Mouse (Mus musculus) gastrocnemius, postnatal 14 days (tissue): Measurements from ENCODE around the gene Sorl1. TPM values are rescaled to one million over a fixed set of nuclear protein-coding genes. Genes with fewer than 3 reads are reported as not detected.

Experiments
- DNase-seq: peaks from one replicate; pipeline ENCODE4 v3.0.0; 2021; ENCODE audit warnings: mixed read lengths
- intact Hi-C: fragments of 180-260 bp; cut with DNase I; formaldehyde crosslinking; loops from one replicate; pipeline ENCODE4 v1.15.1; 2025; ENCODE audit warnings: low total_unique reads
- long read RNA-seq, 2 experiments: library from polyadenylated mRNA; stranded (forward); transcript quantifications; one replicate each; pipeline ENCODE4 v2.0.0; 2021
- total RNA-seq, 2 experiments: library from RNA; stranded (reverse); gene quantifications; 2 replicates each; pipeline ENCODE4 v1.2.3; 2021

Sorl1 gene
- total RNA-seq = 10 to 100 TPM; 31.8 to 33.4 TPM
- long read RNA-seq, experiment 1, full-length matches to known transcripts = 2 of 34 reads
- long read RNA-seq, experiment 1, partial matches to known transcripts = 21 of 34 reads
- long read RNA-seq, experiment 1, other reads (novel, unspliced or antisense) = 11 of 34 reads
- long read RNA-seq, experiment 2, full-length matches to known transcripts = 11 of 34 reads
- long read RNA-seq, experiment 2, partial matches to known transcripts = 18 of 34 reads
- long read RNA-seq, experiment 2, other reads (novel, unspliced or antisense) = 5 of 34 reads

DNA sequence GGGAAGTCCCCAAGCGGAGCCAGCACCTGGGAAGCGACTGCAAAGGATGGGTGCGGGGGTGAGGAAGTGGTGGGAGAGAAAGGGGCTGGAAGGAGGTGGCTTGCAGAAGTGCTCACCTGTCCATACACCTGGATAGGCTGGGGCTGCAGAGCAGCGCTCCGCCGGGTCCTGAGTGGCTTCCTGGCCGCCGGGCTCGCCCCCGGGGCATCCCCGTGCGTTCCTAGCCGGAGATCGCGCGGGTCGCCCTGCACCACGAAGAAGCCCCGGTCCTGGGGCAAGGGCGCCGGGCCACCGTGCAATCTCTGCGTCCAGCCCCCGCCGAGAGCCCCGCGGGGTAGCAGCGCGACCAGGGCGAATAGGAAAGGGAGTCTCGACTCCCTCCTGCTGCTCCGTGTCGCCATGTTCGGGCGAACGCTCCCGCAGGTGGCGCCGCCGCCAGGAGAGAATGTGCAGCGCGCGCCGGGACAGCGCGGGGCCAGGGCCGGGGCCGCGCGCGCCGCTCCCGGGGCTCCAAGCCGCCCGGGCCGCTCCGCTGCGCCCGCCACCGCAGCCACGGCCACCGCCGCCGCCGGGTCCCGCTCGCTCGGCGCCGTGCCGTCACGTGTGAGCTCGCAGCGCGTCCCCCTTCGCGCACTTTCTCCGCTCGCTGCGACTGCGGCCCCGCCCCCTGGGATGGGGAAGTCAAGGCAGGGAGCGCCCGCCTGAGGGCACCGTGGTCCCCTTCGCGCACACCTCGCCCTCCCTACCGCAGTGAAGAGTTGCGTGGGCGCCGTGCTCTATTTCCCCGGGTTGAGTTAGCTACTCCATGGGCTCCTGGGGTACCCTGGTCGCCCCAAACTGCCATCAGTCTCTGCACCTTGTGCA, at the start of gene Sorl1:
TSS of gene Sorl1 (minus strand) at position 585 of the 864 bp plus-strand sequence.
- intact Hi-C loops = loop anchor here (5.0 kb wide), 1 partner anchor 67 kb away; no protein-coding TSS in a partner anchor
- DNase-seq = peak; percentile 82

DNA sequence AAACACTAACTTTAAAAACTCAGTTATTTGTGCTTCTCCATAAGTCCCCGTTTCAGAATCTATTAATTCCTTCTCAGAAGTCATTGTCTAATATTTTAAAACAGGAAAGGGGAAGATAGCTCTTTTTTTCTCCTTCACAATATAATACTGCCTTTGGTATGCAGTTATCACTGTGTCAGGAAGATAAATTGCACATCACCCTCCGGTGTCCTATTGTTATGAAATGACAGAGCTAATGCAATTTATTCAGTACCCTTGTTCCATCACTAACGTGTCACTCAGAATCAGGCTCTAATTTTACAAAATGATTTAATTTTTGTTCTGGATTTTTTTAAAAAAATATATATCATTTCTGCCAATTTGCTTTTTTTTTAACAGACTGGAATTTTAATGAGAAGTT, 49.7 kb upstream of the Sorl1 start:
- intact Hi-C loops = no loop called here
- no peak for DNase-seq

DNA sequence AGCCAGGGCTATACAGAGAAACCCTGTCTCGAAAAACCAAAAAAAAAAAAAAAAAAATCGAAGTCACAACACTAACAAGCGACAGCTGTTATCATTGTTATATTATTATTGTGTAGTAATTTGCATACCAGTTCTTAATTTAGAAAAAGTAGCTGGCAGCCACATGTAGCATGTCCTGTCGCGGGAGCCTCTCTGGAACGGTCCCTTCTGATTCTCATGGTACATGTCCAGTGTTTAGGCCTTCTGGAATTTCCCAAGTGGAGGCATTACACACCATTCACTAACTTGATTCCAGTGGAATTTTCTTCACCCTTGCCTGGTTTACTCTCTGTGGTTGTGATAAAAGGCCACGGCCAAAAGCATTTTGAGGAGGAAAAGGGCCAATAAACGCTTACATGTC, 45.4 kb upstream of the Sorl1 start:
- intact Hi-C loops = no loop called here

DNA sequence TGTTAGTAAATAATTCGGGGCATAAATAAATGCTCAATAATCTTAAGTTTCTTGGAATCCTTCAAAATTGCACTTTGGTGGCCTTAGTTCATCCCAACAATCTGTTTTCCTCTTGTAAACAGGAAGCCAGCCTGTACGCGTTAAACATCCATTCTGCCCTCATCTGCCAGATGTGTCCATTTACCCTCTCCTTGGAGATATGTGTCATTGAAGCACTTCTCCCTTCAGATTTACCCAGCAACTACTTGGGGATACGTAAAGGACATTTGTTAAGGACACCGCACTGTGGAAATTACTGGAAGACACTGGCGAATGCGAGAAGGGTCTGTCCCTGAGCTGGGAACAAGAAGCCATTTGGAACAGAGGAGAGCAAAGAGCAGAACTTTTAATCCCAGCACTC, 44.9 kb upstream of the Sorl1 start:
- intact Hi-C loops = no loop called here

More for the DNA sequence above, 45.4 kb upstream of the Sorl1 start:
- no peak for DNase-seq

DNA sequence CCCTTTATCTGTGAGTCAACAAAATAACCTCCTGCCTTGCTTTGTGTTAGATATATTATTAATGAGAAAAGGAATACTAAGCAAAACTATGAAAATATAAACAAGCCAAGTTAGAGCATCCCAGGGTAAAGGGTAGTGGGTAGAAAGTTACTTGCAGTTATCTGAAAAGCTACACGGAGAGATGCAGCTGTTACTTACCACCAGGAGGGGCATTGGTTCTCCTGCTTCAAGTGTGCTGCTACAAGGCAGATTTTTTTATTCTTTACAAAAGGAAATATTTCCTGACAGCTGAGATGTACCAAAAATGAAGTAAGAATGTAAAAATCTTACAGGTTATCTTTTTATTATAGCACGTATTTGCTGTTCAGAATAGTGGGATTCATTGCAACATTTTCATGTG, 40.8 kb upstream of the Sorl1 start:
- no peak for DNase-seq
- intact Hi-C loops = no loop called here

More for the DNA sequence above, 44.9 kb upstream of the Sorl1 start:
- DNase-seq = no peak

DNA sequence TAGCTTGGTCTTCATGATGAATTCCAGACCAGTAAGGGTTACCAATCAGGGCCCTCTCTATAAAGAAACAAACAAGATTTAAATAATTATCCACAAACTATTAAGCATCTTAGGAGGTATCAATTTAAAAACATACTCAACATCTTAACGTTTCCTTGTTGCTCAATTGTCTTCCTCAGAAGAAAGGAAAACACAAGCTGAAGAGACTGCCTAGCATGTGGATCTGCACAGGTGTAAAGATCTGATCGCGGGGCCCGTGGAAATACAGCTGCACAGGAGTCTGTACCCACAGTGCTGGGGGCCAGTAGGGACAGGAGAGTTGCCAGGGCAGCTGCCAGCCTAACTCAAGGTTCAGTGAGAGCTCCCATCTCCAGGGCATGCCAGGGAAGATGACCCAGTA, 38.9 kb upstream of the Sorl1 start:
- no peak for DNase-seq
- intact Hi-C loops = no loop called here

DNA sequence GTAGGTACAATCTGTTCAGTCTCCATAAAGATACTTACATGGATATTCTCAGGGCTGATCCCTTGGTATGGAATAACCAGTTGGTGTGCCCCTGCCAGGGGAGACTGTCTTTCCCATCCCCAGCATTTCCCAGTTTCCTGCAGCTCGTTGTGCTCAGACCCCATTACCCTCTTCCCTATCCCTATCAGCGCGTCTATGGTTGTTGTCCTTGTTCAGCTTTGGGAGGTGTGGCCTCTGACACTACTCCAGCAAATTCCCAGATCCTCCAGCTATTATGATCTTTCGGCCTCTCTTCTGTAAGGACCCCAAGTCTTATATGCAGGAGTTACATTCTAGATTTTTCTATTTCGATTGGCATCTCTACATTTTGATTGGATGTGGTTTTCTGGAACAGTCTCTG, 35.3 kb upstream of the Sorl1 start:
- intact Hi-C loops = no loop called here
- DNase-seq = no peak

DNA sequence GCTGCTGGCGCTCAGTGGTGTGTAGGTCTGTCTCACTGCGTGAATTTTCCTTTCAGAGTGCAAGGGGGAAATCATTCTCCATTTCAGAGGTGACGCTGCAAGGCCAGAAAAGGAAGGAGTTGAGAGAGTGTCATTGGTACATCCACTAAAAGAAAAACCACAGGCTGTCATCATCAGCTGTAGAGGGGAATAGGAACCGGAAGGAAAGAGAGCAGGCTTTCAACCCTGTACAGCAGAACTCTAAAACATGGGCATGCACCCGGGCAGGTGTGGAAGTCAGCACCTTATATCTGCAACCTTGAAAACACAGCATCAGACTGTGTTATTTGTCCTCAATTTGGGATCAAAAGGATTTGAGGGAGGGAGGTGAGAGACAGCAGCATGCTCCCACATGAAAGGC, 34.6 kb upstream of the Sorl1 start:
- DNase-seq = no peak
- intact Hi-C loops = no loop called here

DNA sequence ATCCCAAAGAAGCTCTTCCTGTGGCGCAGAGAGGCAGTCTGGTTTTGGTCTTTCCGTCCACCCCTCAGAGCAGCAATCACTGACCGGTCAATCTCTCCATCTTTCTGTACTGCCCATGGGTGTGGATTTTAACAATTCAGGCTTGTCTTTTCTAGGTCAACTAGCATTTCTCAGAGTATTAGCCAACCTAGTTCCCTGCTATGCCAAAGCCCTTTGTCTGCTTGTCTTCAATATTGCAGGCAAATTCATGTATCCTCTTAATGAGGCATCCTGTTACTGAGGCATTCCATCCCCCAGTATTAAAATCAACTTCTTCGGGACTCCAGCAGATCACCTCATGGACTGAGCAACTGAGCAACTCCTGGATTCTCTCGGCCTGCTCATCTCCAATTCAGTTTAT, 33.9 kb upstream of the Sorl1 start:
- intact Hi-C loops = no loop called here

DNA sequence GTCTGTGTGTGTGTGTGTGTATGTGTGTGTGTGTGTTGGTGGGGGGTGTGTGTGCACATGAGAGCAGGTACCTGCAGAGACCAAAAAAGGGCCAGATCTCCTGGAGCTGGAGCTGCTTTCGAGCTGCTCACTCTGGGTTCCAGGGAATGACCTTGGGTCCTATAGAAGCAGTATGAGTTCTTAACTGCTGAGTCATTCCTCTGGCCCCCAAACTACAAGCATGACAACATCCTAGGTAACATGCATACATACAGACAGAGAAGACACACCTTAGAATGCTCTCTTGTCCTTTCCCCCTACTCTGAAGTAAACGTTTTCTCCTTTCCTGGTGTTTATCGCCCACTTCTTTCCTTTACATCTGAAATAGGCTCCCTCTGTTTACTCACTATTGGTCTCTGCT, 32.5 kb upstream of the Sorl1 start:
- no peak for DNase-seq
- intact Hi-C loops = no loop called here

More for the DNA sequence above, 33.9 kb upstream of the Sorl1 start:
- DNase-seq = no peak

DNA sequence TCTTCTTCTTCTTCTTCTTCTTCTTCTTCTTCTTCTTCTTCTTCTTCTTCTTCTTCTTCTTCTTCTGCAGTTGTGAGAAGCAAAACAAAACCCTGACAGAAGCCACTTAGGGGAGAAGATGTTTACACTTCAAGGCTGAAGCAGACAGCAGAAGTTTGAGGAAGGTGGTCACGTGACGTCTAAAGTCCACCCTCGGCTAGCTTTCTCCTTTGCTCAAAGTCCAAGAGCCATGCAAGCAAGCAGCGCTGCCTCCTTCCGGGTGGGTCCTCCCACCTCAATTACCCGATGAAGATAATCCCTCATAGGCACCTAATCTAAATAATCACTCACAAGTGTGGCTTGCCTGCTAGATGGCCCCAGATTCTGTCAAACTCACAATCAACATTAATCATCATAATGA, 30.6 kb upstream of the Sorl1 start:
- intact Hi-C loops = no loop called here
- no peak for DNase-seq

DNA sequence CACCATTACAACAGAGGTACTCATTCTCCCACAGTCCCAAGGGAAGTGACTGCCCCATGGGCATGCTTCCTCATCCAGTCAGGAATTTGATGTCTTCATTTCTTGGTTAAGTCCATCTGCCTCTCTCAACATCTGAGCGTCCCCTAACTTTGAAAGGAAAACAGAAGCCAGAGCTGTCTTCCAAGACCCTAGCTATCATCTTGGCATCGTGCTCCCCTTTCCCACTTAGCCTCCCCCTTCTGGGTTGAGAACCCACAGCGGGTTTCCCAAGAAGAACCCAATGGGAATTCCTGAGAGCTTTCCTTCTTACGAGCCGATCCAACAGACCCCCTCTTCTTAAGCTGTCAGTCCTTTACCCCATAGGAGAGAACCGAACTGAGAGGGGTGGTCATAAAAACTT, 24.7 kb upstream of the Sorl1 start:
- no peak for DNase-seq
- intact Hi-C loops = no loop called here

DNA sequence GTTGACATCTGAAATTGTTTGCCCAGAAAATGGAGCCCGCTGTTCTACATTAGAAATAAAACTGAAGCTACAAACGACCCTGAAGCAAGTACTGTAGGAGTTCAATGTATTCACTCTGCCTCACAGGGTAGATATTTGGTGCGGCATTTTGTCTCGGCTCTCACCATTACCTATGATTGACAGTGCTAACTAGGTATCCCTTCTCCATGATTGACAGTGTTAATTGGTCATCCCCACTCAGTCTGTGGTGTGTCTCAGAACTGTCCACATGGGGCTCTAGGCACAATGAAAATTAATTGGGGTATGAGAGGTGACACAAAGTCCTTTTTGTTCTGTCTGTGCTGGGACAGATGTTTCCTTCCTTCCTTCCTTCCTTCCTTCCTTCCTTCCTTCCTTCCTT, 23.9 kb upstream of the Sorl1 start:
- no peak for DNase-seq
- intact Hi-C loops = no loop called here

DNA sequence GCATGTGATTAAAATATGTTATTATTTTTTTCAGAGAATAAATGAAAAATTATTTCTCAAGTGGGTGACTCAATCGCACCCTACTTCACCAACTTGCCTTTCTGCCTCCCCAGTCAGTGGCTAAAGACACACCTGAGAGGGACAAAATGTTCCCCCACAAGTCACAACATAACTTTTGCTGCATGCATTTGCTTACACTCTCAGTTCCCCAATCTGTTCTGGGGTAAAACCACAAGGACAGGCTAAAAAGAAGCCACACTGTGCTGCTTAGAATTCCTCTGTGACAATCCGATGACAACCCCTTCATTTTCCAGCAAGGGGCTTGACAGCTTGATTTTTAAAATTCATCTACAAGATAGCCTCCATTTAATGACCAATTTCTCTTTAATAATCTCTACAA, 22.4 kb upstream of the Sorl1 start:
- DNase-seq = no peak
- intact Hi-C loops = no loop called here

DNA sequence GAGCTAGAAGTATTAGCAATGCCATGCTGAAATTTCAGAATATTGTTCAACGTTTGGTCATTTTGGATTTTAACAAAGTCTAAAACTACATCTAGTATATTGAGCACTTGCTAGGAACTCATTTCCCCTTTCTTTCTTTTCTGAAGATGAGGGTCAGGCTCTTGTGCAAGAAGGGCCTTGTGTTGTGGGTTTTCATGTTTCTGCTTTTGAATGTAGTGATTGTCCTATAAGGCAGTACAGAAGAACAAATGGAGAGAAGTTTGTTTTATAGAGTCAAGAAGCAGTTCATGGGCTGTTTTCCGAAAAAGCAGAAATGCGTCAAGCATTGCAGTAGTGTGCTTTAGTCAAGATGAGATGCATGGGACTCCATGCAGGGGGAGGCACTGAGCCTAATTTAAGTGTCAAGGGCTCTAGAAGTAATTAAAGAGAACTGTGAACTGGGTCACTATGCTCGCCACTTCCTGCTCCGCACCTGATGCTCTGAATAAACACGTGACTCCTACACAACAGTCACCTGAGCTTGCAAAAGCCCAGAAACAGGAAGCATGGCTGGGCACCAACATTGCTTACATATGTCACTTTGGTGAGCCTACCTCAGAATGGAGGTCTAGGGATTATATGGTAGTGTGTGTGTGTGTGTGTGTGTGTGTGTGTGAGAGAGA, 17.6 kb upstream of the Sorl1 start:
- intact Hi-C loops = no loop called here
- no peak for DNase-seq

DNA sequence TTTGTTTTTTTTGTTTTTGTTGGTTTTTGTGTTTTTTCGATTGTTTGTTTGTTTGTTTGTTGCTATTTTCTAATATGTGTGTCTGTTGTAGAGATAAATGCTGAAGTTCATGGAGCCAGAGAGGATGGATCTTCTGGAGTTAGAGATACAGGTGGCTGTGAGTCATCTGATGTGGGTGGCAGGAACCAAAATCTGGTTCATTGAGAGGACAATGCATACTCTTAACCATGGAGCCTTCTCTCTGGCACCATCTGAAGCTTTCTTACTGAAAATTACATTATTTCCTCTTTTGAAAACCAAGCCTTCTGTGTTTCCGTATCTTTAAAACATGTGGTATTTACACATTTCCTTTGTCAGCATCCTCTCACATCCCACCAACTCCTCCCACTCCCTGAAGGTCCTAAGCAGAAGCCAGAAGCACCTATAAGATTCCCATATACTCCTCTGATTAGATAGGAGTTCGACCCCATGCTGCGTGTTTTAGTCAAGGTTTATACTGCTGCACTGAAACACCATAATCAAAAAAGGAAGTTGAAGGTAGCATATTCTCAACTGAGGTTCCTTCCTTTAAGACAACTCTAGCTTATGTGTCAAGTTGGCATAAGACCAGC, 14.3 kb upstream of the Sorl1 start:
- DNase-seq = no peak
- intact Hi-C loops = no loop called here

DNA sequence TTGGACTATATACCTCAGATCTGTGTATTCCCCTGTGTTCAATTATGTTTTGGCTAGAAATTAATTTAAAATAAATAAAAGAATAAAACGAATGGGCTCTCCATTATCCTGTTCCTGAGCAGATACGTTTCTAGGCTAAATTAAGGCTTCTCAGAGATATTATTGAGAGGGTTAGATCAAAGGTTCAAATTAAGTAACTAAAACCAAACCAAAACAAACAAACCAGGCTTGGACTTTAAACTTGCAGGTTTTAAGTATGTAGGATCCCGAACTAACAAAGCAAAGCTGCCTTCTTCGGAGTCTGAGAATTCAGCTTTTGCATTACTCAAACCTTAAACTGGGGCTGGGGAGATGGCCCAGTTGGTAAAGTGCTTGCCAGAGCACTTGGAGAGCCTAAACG, 13.5 kb upstream of the Sorl1 start:
- intact Hi-C loops = no loop called here
- no peak for DNase-seq

DNA sequence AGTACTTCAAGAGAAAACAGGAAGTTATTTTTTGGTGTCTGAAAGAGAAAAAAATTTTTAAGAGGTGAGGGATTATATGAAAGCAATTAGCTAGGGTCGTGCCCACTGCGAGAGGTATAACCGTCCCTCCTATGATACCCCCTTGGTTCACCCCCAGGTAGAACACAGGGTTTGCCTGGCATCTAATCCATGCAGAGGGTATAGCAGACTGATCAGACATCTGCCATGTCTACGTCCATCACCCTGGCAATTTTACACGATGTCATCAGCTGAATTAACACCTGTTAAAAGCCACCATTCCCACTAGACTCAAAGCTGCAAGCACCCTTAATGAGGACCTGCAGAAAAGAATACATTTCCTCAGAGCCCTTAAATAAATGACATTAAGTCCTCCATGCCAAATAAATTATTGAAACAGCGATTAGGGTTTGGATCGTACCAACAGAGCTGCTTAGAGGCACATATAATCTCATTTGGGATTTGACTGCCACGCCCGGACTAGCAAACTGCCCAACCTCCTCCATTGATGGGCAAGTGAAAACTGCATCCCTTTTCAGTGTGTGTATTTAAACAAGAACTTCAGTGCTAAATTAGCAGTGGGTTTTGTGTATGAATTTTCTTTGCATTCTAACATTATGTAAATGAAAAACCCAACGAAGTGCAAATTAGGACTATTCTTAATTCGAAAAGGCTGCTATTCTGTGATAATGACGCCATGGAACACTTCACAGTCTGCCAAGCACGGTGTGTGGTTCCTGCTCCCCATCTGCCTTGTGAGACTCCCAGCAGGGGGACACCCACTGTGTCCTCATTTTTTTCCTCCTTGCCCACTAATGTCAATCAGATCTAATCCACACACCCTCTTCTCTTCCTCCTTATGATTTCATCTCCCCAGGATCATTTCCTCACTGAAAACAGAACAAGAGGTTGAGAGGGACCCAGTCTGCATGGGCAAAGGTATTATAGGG, 7.0 kb upstream of the Sorl1 start:
- DNase-seq = no peak
- intact Hi-C loops = no loop called here

DNA sequence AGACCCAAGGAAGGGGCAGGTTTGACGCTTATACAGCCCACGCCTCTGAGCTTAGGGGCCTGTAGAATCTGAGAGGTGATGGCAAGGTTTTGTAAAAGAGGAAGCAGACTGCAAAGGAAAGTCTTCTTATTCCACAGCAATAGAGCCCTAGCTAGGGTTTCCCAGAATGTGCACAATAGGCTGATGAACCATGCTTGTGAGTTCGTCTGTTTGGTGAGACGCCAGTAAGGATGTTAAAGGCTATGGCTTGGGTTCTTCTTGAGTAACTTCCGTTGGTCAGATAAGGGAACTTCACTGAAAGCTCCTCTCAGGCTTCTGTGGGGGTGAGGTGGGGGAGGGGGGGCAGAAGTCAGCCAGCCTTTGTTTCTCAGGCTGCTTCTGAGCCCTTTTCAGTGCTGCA, 3.9 kb upstream of the Sorl1 start:
- DNase-seq = no peak
- intact Hi-C loops = no loop called here
